Mouse (Mus musculus) adrenal gland, postnatal 10 days (tissue): ENCODE measurements at regions not wholly inside any gene's neighbourhood (a gene's known extent, or its start where the extent isn't known, plus 50 kb on each side); places are given as distances from the start of the nearest gene placed in this dataset.

ENCODE experiments used
- DNase-seq: peaks from one replicate; pipeline ENCODE4 v3.0.0; 2021; ENCODE audit warnings: mixed read lengths

- DNase-seq = peak; percentile 85
These were observed 252.2 kb downstream of the Uaca start for GRCm38 (mm10) chr9:61046517-61046916.

- no peak for DNase-seq
These were observed 252.9 kb downstream of the Uaca start for GRCm38 (mm10) chr9:61047289-61047688.

GRCm38 (mm10) chr9:61048576-61048975 lies 254.2 kb downstream of the Uaca start:
- DNase-seq = no peak

- no peak for DNase-seq
These were observed 258.3 kb downstream of the Uaca start for GRCm38 (mm10) chr9:61052621-61053020.

GRCm38 (mm10) chr9:61054427-61054826 lies 260.1 kb downstream of the Uaca start:
- DNase-seq = peak; percentile 62

- no peak for DNase-seq
These were observed 261.1 kb downstream of the Uaca start for GRCm38 (mm10) chr9:61055392-61055791.

- no peak for DNase-seq
These were observed 261.8 kb downstream of the Uaca start for GRCm38 (mm10) chr9:61055928-61056730.

- no peak for DNase-seq
These were observed 262.5 kb downstream of the Uaca start for GRCm38 (mm10) chr9:61056731-61057270.

GRCm38 (mm10) chr9:61059225-61059624 lies 264.9 kb downstream of the Uaca start:
- no peak for DNase-seq

GRCm38 (mm10) chr9:61060958-61061357 lies 266.6 kb downstream of the Uaca start:
- DNase-seq = no peak

GRCm38 (mm10) chr9:61064714-61065305 lies 270.5 kb downstream of the Uaca start:
- no peak for DNase-seq

- DNase-seq = no peak
These were observed 275.4 kb downstream of the Uaca start for GRCm38 (mm10) chr9:61069553-61070314.

- DNase-seq = no peak
These were observed 276.0 kb downstream of the Uaca start for GRCm38 (mm10) chr9:61070315-61070707.

- no peak for DNase-seq
These were observed 276.5 kb downstream of the Uaca start for GRCm38 (mm10) chr9:61070861-61071260.

GRCm38 (mm10) chr9:61073482-61073881 lies 279.1 kb downstream of the Uaca start:
- DNase-seq = no peak

GRCm38 (mm10) chr9:61075071-61075470 lies 280.7 kb downstream of the Uaca start:
- DNase-seq = no peak

GRCm38 (mm10) chr9:61077181-61077580 lies 282.8 kb downstream of the Uaca start:
- no peak for DNase-seq

GRCm38 (mm10) chr9:61077807-61078206 lies 283.5 kb downstream of the Uaca start:
- DNase-seq = no peak

GRCm38 (mm10) chr9:61081474-61082021 lies 287.2 kb downstream of the Uaca start:
- no peak for DNase-seq

GRCm38 (mm10) chr9:61084655-61085230 lies 287.4 kb upstream of the Tle3 start:
- no peak for DNase-seq

GRCm38 (mm10) chr9:61087035-61087434 lies 285.1 kb upstream of the Tle3 start:
- DNase-seq = no peak

- DNase-seq = no peak
These were observed 283.0 kb upstream of the Tle3 start for GRCm38 (mm10) chr9:61089066-61089686.
